Mouse (Mus musculus) midbrain, embryonic 11.5 days (tissue): ENCODE results near the gene Gpr45. TPM values are rescaled to one million over a fixed set of nuclear protein-coding genes. Genes with fewer than 3 reads are reported as not detected.
A peak's percentile ranks its signal among the peaks of the same experiment; 100 is the strongest.

Experiments used
- ATAC-seq: fragments of 200-750 bp; cut with Nextera tagmentation; 2 replicates; pipeline ENCODE4 v1.8.0; 2017; ENCODE audit warnings: moderate TSS enrichment, moderate library complexity; ENCODE audit not compliant: low FRiP score
- DNase-seq: peaks from one replicate; pipeline ENCODE4 v3.0.0; 2015; ENCODE audit warnings: low spot score; ENCODE audit errors: missing footprints
- H3K27ac ChIP-seq: fragments of 300-500 bp; sonication (generic); 2 replicates; pipeline ENCODE4 v1.5.1; 2014; ENCODE audit warnings: low read depth, low read length
- H3K27me3 ChIP-seq: fragments of 300-500 bp; sonication (generic); 2 replicates; pipeline ENCODE4 v1.6.1; 2014; ENCODE audit warnings: mild to moderate bottlenecking, low read length, moderate library complexity, mixed read lengths; ENCODE audit not compliant: control insufficient read depth, insufficient read depth
- H3K36me3 ChIP-seq: fragments of 300-500 bp; sonication (generic); 2 replicates; pipeline ENCODE4 v1.6.1; 2014; ENCODE audit warnings: mild to moderate bottlenecking, low read length, moderate library complexity, mixed read lengths; ENCODE audit not compliant: control insufficient read depth, insufficient read depth
- H3K4me1 ChIP-seq: fragments of 300-500 bp; sonication (generic); 2 replicates; pipeline ENCODE4 v1.6.1; 2014; ENCODE audit warnings: low read length; ENCODE audit not compliant: control insufficient read depth, insufficient read depth
- H3K4me2 ChIP-seq: fragments of 300-500 bp; sonication (generic); 2 replicates; pipeline ENCODE4 v1.6.1; 2014; ENCODE audit warnings: mild to moderate bottlenecking, moderate library complexity
- H3K4me3 ChIP-seq: fragments of 300-500 bp; sonication (generic); 2 replicates; pipeline ENCODE4 v1.5.1; 2014; ENCODE audit warnings: low read depth, low read length
- H3K9ac ChIP-seq: fragments of 300-500 bp; sonication (generic); 2 replicates; pipeline ENCODE4 v1.6.1; 2014; ENCODE audit warnings: low read length
- H3K9me3 ChIP-seq: fragments of 300-500 bp; sonication (generic); 2 replicates; pipeline ENCODE4 v1.6.1; 2016; ENCODE audit warnings: low read length; ENCODE audit not compliant: control insufficient read depth
- WGBS: fragments of 180-500 bp; shearing (Covaris S2); extraction: QIAGEN DNeasy Blood & Tissue Kit; methylation state at CpG from one replicate; pipeline ENCODE4 v1.1.7; 2014; 5-methylcytosine and 5-hydroxymethylcytosine counted together
- polyA plus RNA-seq: library from polyadenylated mRNA; unstranded; fragments of >200 nt; fragmentation: Nextera tagmentation; extraction: Ambion mirVana; gene quantifications from 2 replicates; pipeline ENCODE4 v1.2.1, GENCODE M21; 2014

The Gpr45 gene
- polyA plus RNA-seq = 14.2 and 15.2 TPM in 2 replicates

DNA sequence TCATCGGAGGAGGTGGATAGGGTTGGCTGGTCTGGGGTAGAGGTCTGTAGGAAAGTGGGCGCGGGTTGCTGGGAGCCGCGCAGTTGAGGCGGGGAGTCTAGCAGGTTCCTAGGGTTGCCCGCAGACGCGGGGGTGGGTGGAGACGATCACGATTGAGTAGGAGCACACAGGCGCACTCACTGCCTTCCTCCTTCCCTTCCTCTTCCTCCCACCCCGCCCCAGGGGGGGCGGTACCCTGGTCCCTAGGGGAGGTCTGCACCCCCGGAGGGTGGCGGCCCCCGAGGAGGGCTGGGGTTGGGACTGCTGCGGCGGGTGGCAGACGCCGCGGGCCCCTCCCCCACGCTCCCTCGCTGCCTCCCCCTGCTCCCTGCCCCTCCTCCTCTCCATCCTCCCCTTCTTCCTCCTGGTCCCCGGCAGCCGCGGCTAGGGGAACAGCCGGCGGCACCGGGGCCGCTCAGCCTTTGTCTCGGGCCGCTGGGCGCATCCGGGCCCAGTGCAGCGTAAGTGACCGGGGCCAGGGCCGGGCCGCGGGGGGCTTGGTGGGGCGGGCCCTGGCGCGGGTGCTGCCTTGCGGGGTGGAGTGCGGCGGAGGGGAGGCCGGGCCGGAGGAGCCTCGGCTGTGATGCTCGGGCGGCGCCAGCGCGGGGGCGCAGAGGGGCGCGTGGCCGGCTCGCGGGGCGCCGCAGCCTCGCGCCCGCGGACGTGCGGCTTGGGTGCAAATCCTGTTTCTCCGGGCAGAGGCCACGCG lies at the start of gene Gpr45:
TSS of gene Gpr45 (plus strand) at position 139 of the 748 bp plus-strand sequence.
- Histone ChIP-seq H3K4me3 (peak within 1 kb of the TSS; percentile 87), H3K9ac (peak within 1 kb of the TSS; percentile 97), H3K4me2 (peak within 1 kb of the TSS; percentile 77), H3K27me3 (no peaks in the 10 kb centered on the region), H3K9me3 (no peaks in the 10 kb centered on the region), H3K36me3 (no peaks in the 10 kb centered on the region), H3K27ac (peak within 1 kb of the TSS; percentile 83), H3K4me1 (peaks cover 2% of the 10 kb centered on the region; the same call in 1 of the 2 replicates)
- WGBS = under 1% methylated on average over 44 of the region's 71 CpGs
- DNase-seq (peak; percentile 97), ATAC-seq (peak; percentile 92)

GRCm38 (mm10) chr1:42905148-42905547 lies 47.5 kb upstream of the Gpr45 start:
- Histone ChIP-seq H3K9ac (no peak overlapping the region), H3K36me3 (no peaks in the 10 kb centered on the region), H3K4me3 (no peak overlapping the region), H3K27ac (no peak overlapping the region), H3K9me3 (no peaks in the 10 kb centered on the region), H3K27me3 (no peaks in the 10 kb centered on the region), H3K4me2 (no peak overlapping the region), H3K4me1 (no peaks in the 10 kb centered on the region)
- 87% methylated on average over 11 of the region's 11 CpGs for WGBS
- DNase-seq = no peak
- ATAC-seq = no peak

DNA sequence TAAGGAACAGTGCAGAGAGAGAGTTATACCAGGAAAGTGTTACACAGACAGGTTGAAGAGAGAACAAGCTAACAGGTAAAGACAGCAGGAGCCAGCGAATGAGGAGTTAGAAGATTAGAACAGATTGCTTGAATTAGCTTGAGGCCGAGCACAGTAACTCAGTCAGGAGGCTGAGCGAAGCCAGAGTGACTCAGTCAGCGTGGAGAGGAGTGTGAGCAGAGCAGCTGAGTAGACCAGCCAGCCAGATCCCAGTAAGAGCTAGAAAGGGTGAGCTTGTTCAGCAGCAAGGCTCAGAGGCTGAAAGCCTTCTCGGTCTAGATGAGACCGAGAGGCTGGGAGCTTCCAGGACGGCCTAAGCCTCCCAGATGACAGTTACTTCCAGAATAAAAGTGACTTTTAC lies 46.0 kb upstream of the Gpr45 start:
- H3K9me3 ChIP-seq = no peaks in the 10 kb centered on the region
- no peak overlapping the region for H3K4me2 ChIP-seq
- H3K27me3 ChIP-seq = no peaks in the 10 kb centered on the region
- no peaks in the 10 kb centered on the region for H3K4me1 ChIP-seq
- no peak overlapping the region for H3K9ac ChIP-seq
- H3K4me3 ChIP-seq = no peak overlapping the region
- H3K36me3 ChIP-seq = no peaks in the 10 kb centered on the region
- ATAC-seq = no peak
- no peak overlapping the region for H3K27ac ChIP-seq
- WGBS = 78% methylated on average over 7 of the region's 7 CpGs
- no peak for DNase-seq

DNA sequence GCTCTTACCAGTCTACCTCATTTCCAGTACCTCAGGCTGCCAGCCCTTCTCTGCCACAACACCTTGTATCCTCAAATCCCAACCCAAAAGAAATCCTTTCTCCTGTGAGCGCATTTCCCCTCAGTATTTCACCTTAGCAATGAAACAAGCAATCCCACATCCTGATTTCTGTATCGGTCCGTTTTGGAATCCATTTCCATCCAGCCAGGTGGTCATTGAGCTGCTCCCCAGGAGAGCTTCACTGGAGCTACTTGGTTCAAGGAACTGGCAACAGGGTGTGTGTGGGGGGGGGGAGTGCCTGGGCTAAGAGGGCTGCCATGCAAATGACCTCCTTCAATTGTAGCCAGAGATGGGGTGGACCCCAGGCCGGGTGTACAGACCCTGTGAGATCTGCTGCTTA lies 45.5 kb upstream of the Gpr45 start:
- ATAC-seq (no peak), DNase-seq (no peak)
- WGBS = 50% methylated on average over 4 of the region's 4 CpGs
- H3K4me1 ChIP-seq = no peaks in the 10 kb centered on the region
- no peak overlapping the region for H3K4me3 ChIP-seq
- no peaks in the 10 kb centered on the region for H3K27me3 ChIP-seq
- no peak overlapping the region for H3K27ac ChIP-seq
- no peak overlapping the region for H3K9ac ChIP-seq
- H3K4me2 ChIP-seq = no peak overlapping the region
- H3K9me3 ChIP-seq = no peaks in the 10 kb centered on the region
- H3K36me3 ChIP-seq = no peaks in the 10 kb centered on the region

DNA sequence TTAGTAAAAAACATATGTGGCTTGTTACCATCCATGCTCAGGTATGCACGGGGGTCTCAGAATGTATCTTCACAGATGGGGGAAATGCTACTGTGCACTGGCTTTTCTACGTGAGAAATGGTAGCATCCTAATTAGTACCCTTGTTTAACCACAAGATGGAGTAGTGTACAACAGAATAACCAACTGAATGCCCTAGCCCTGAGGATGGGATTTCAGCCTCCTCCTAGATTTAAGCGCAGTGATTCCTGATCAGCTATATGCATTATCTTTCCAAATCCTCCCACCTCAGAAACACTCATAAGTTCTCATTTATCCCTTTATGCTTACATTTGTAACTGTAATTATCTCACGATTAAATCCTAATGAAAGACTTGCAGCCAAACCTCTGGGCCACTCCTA lies 37.6 kb upstream of the Gpr45 start:
- H3K27ac ChIP-seq = no peak overlapping the region
- peak; percentile 90 for DNase-seq
- ATAC-seq = peak; percentile 80
- H3K9ac ChIP-seq = no peak overlapping the region
- no peaks in the 10 kb centered on the region for H3K36me3 ChIP-seq
- H3K27me3 ChIP-seq = no peaks in the 10 kb centered on the region
- H3K4me2 ChIP-seq = no peak overlapping the region
- H3K4me1 ChIP-seq = no peaks in the 10 kb centered on the region
- 19% methylated on average over 4 of the region's 4 CpGs for WGBS
- H3K4me3 ChIP-seq = no peak overlapping the region
- H3K9me3 ChIP-seq = no peaks in the 10 kb centered on the region

- Histone ChIP-seq H3K27me3 (no peaks in the 10 kb centered on the region), H3K36me3 (no peaks in the 10 kb centered on the region), H3K9me3 (no peaks in the 10 kb centered on the region), H3K4me3 (no peak overlapping the region), H3K4me2 (no peak overlapping the region), H3K4me1 (no peaks in the 10 kb centered on the region), H3K27ac (no peak overlapping the region), H3K9ac (no peak overlapping the region)
- ATAC-seq = no peak
- DNase-seq = no peak
- WGBS = 83% methylated on average over 7 of the region's 7 CpGs
Observed at GRCm38 (mm10) chr1:42916719-42917118, 36.0 kb upstream of the Gpr45 start.

DNA sequence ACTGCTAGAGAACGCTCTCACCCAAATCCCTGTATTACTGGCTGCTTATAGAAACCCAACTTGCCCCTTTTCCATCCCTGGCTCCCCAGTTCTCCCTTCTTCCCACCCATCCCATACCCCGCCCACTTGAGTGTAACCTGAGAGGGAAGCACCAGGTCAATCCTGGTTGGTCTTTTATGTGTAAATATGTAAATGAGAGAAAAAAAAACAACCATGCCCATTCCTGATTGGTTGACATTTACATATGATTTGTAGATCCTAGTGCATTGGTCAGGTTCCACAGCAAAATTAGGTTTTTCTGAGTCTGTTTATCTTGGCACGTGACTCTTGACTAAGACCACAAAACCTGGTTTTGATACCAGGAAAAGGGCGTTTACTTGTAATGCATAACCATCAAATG lies 34.8 kb upstream of the Gpr45 start:
- no peak overlapping the region; the same call in 1 of the 2 replicates for H3K4me2 ChIP-seq
- H3K27me3 ChIP-seq = no peaks in the 10 kb centered on the region
- no peak overlapping the region for H3K4me3 ChIP-seq
- 22% methylated on average over 4 of the region's 4 CpGs for WGBS
- H3K9me3 ChIP-seq = no peaks in the 10 kb centered on the region
- no peaks in the 10 kb centered on the region for H3K4me1 ChIP-seq
- H3K27ac ChIP-seq = no peak overlapping the region
- H3K36me3 ChIP-seq = no peaks in the 10 kb centered on the region
- DNase-seq (no peak), ATAC-seq (no peak)
- H3K9ac ChIP-seq = no peak overlapping the region

GRCm38 (mm10) chr1:42923924-42924323 lies 28.7 kb upstream of the Gpr45 start:
- 34% methylated on average over 5 of the region's 5 CpGs for WGBS
- DNase-seq = peak; percentile 87
- H3K4me2 ChIP-seq = no peak overlapping the region

GRCm38 (mm10) chr1:42933613-42934012 lies 19.1 kb upstream of the Gpr45 start:
- Histone ChIP-seq H3K36me3 (no peaks in the 10 kb centered on the region), H3K27me3 (no peaks in the 10 kb centered on the region), H3K4me3 (no peak overlapping the region), H3K4me2 (no peak overlapping the region), H3K4me1 (no peaks in the 10 kb centered on the region), H3K27ac (no peak overlapping the region), H3K9ac (no peak overlapping the region), H3K9me3 (no peaks in the 10 kb centered on the region)
- no peak for DNase-seq
- ATAC-seq = no peak
- 88% methylated on average over 1 of the region's 1 CpGs for WGBS

More at GRCm38 (mm10) chr1:42923924-42924323, 28.7 kb upstream of the Gpr45 start:
- Histone ChIP-seq H3K9me3 (no peaks in the 10 kb centered on the region), H3K4me3 (no peak overlapping the region), H3K9ac (no peak overlapping the region), H3K36me3 (no peaks in the 10 kb centered on the region), H3K27me3 (no peaks in the 10 kb centered on the region), H3K27ac (no peak overlapping the region), H3K4me1 (peaks cover 4% of the 10 kb centered on the region; the same call in 1 of the 2 replicates)
- 0 out of 2 replicates have a peak, but pooled peaks have one; percentile 42 for ATAC-seq
